Mouse (Mus musculus): ENCODE measurements around the gene AC124108.1. TPM values are rescaled to one million over a fixed set of nuclear protein-coding genes. Genes with fewer than 3 reads are reported as not detected.

The AC124108.1 gene
- polyA plus RNA-seq, 1 experiment from 2014 or later, result 0.07 TPM

GRCm38 (mm10) chr1:132211672-132212071 is 20.4 kb downstream of the AC124108.1 start:
- H3K36me3 ChIP-seq (ENCODE audit: insufficient read depth, low read length), result no peaks in the 10 kb centered on the region
- no peaks in the 10 kb centered on the region for H3K27me3 ChIP-seq (ENCODE audit: insufficient read depth, low read length)
- no peaks in the 10 kb centered on the region for H3K9me3 ChIP-seq (replicated peaks; ENCODE audit: low read length)
- no peak overlapping the region for H3K9ac ChIP-seq (ENCODE audit: low read depth, low read length)
- H3K4me1 ChIP-seq (replicated peaks; ENCODE audit: insufficient read depth, low read length), result 0 out of 2 replicates have a peak, but pooled peaks cover 3% of the 10 kb centered on the region
- no peak overlapping the region for H3K4me3 ChIP-seq (replicated peaks; ENCODE audit: low read depth, low read length)
- no peak overlapping the region for H3K27ac ChIP-seq
- 42% methylated on average over 12 of the region's 12 CpGs for WGBS
- no peak for TF ChIP-seq CTCF (IDR thresholded peaks at IDR 0.05; ENCODE audit: low read depth)
- peak overlapping the region; percentile 43; the same call in 1 of the 2 replicates for H3K4me2 ChIP-seq (ENCODE audit: low read length)
- no peak for DNase-seq (ENCODE audit: low spot score)
- ATAC-seq (replicated peaks; ENCODE audit: low FRiP score, low read depth), result no peak

GRCm38 (mm10) chr1:132212218-132212617 is 21.0 kb downstream of the AC124108.1 start:
- H3K36me3 ChIP-seq (ENCODE audit: insufficient read depth, low read length), result no peaks in the 10 kb centered on the region
- H3K4me2 ChIP-seq (ENCODE audit: low read length), result peak overlapping the region; percentile 43
- H3K4me1 ChIP-seq (replicated peaks; ENCODE audit: insufficient read depth, low read length), result 0 out of 2 replicates have a peak, but pooled peaks cover 3% of the 10 kb centered on the region
- peak; percentile 72 for TF ChIP-seq CTCF (IDR thresholded peaks at IDR 0.05; ENCODE audit: low read depth)
- WGBS, result 4% methylated on average over 20 of the region's 20 CpGs
- DNase-seq (ENCODE audit: low spot score) (peak; percentile 69), ATAC-seq (replicated peaks; ENCODE audit: low FRiP score, low read depth) (0 out of 2 replicates have a peak, but pooled peaks have one; percentile 25)
- no peak overlapping the region for H3K9ac ChIP-seq (ENCODE audit: low read depth, low read length)
- H3K27ac ChIP-seq, result no peak overlapping the region
- H3K4me3 ChIP-seq (replicated peaks; ENCODE audit: low read depth, low read length), result peak overlapping the region; percentile 16; the same call in 1 of the 2 replicates
- no peaks in the 10 kb centered on the region for H3K27me3 ChIP-seq (ENCODE audit: insufficient read depth, low read length)
- H3K9me3 ChIP-seq (replicated peaks; ENCODE audit: low read length), result no peaks in the 10 kb centered on the region

- H3K36me3 ChIP-seq (ENCODE audit: insufficient read depth, low read length), result no peaks in the 10 kb centered on the region
- no peak for ATAC-seq (replicated peaks; ENCODE audit: low FRiP score, low read depth)
- 42% methylated on average over 6 of the region's 6 CpGs for WGBS
- H3K27me3 ChIP-seq (ENCODE audit: insufficient read depth, low read length), result no peaks in the 10 kb centered on the region
- H3K9me3 ChIP-seq (replicated peaks; ENCODE audit: low read length), result no peaks in the 10 kb centered on the region
- 0 out of 2 replicates have a peak, but pooled peaks cover 3% of the 10 kb centered on the region for H3K4me1 ChIP-seq (replicated peaks; ENCODE audit: insufficient read depth, low read length)
- no peak for TF ChIP-seq CTCF (IDR thresholded peaks at IDR 0.05; ENCODE audit: low read depth)
- no peak overlapping the region for H3K4me3 ChIP-seq (replicated peaks; ENCODE audit: low read depth, low read length)
- no peak overlapping the region for H3K4me2 ChIP-seq (ENCODE audit: low read length)
- H3K9ac ChIP-seq (ENCODE audit: low read depth, low read length), result no peak overlapping the region
- no peak overlapping the region for H3K27ac ChIP-seq
- peak; percentile 14 for DNase-seq (ENCODE audit: low spot score)
Observed at GRCm38 (mm10) chr1:132213076-132213475, 21.8 kb downstream of the AC124108.1 start.

GRCm38 (mm10) chr1:132216276-132216675 is 25.0 kb downstream of the AC124108.1 start:
- Histone ChIP-seq H3K4me2 (ENCODE audit: low read length) (no peak overlapping the region), H3K27me3 (ENCODE audit: insufficient read depth, low read length) (no peaks in the 10 kb centered on the region), H3K4me3 (replicated peaks; ENCODE audit: low read depth, low read length) (no peak overlapping the region), H3K9ac (ENCODE audit: low read depth, low read length) (no peak overlapping the region), H3K9me3 (replicated peaks; ENCODE audit: low read length) (no peaks in the 10 kb centered on the region), H3K36me3 (ENCODE audit: insufficient read depth, low read length) (no peaks in the 10 kb centered on the region), H3K4me1 (replicated peaks; ENCODE audit: insufficient read depth, low read length) (0 out of 2 replicates have a peak, but pooled peaks cover 3% of the 10 kb centered on the region), H3K27ac (no peak overlapping the region)
- no peak for ATAC-seq (replicated peaks; ENCODE audit: low FRiP score, low read depth)
- 60% methylated on average over 3 of the region's 3 CpGs for WGBS
- no peak for DNase-seq (ENCODE audit: low spot score)
- no peak for TF ChIP-seq CTCF (IDR thresholded peaks at IDR 0.05; ENCODE audit: low read depth)

GRCm38 (mm10) chr1:132221627-132222026 is 30.4 kb downstream of the AC124108.1 start:
- DNase-seq (ENCODE audit: low spot score), result no peak

GRCm38 (mm10) chr1:132222166-132222565 is 30.9 kb downstream of the AC124108.1 start:
- WGBS, result 38% methylated on average over 6 of the region's 6 CpGs
- DNase-seq (ENCODE audit: low spot score), result no peak
- Histone ChIP-seq H3K9ac (ENCODE audit: low read depth, low read length) (no peak overlapping the region), H3K4me2 (ENCODE audit: low read length) (no peak overlapping the region), H3K27me3 (ENCODE audit: insufficient read depth, low read length) (no peaks in the 10 kb centered on the region), H3K36me3 (ENCODE audit: insufficient read depth, low read length) (no peaks in the 10 kb centered on the region), H3K4me1 (replicated peaks; ENCODE audit: insufficient read depth, low read length) (no peaks in the 10 kb centered on the region), H3K27ac (no peak overlapping the region), H3K9me3 (replicated peaks; ENCODE audit: low read length) (no peaks in the 10 kb centered on the region), H3K4me3 (replicated peaks; ENCODE audit: low read depth, low read length) (no peak overlapping the region)
- no peak for ATAC-seq (replicated peaks; ENCODE audit: low FRiP score, low read depth)
- TF ChIP-seq CTCF (IDR thresholded peaks at IDR 0.05; ENCODE audit: low read depth), result no peak

More at GRCm38 (mm10) chr1:132221627-132222026, 30.4 kb downstream of the AC124108.1 start:
- Histone ChIP-seq H3K9me3 (replicated peaks; ENCODE audit: low read length) (no peaks in the 10 kb centered on the region), H3K9ac (ENCODE audit: low read depth, low read length) (no peak overlapping the region), H3K36me3 (ENCODE audit: insufficient read depth, low read length) (no peaks in the 10 kb centered on the region), H3K4me3 (replicated peaks; ENCODE audit: low read depth, low read length) (no peak overlapping the region), H3K4me1 (replicated peaks; ENCODE audit: insufficient read depth, low read length) (no peaks in the 10 kb centered on the region), H3K27me3 (ENCODE audit: insufficient read depth, low read length) (no peaks in the 10 kb centered on the region), H3K27ac (no peak overlapping the region), H3K4me2 (ENCODE audit: low read length) (no peak overlapping the region)
- TF ChIP-seq CTCF (IDR thresholded peaks at IDR 0.05; ENCODE audit: low read depth), result no peak
- whole genome bisulfite sequencing, result 40% methylated on average over 2 of the region's 2 CpGs
- ATAC-seq (replicated peaks; ENCODE audit: low FRiP score, low read depth), result no peak

Data from kidney, postnatal 0 days (tissue).